Mouse (Mus musculus): ENCODE measurements around the gene Ubac2. TPM values are rescaled to one million over a fixed set of nuclear protein-coding genes. Genes with fewer than 3 reads are reported as not detected.

Ubac2 gene
- total RNA-seq, 1 experiment from 2014 or later, result 32.0 TPM

DNA sequence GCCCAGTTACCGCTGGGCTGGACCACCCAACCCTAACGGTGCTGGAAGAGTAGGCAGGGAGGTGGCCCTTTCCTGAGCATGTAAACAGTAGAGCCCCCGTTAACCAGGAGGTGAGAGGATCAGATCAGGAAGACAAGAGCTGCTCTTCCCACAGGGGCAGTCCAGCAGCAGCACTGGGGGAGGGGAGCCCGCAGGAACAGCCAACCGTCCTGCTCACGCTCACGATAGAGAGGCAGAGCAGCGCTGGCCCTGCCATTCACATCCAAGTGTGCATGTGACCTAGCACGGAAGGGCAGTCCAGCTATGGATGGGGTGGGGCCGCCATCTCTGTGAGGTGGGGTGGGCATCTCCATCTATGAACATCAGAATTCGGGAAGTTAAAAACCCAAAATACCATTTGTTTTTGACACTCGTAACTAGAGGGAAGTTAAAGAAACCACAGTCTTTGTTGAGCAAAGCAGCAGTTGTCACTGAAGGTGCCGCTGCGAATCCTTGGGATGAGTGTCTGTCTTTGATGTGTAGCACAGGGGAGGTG lies 135.1 kb downstream of the Ubac2 start:
- ATAC-seq (ENCODE audit: extremely low read depth, insufficient number of reproducible peaks, low FRiP score, poor library complexity, severe bottlenecking), result peak; percentile 62

DNA sequence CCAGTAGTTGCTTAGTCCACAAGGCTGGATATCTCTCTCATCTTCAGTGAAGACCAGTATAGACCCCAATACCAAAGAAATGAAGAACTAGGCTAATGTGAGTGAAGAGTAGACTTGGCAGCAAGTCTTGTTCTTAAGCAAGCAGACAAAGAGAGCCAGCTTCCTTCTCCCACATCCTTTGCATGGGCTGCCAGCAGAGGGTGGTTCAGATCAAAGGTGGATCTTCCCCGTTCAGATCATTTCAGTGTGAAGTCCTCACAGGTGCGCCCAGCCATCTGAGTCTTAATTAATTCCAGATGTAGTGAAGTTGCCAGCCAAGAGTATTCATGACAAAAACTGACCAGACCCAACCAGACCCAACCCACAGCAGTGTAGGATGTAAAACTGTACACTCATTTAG lies 139.5 kb downstream of the Ubac2 start:
- no peak for ATAC-seq (ENCODE audit: extremely low read depth, insufficient number of reproducible peaks, low FRiP score, poor library complexity, severe bottlenecking)

DNA sequence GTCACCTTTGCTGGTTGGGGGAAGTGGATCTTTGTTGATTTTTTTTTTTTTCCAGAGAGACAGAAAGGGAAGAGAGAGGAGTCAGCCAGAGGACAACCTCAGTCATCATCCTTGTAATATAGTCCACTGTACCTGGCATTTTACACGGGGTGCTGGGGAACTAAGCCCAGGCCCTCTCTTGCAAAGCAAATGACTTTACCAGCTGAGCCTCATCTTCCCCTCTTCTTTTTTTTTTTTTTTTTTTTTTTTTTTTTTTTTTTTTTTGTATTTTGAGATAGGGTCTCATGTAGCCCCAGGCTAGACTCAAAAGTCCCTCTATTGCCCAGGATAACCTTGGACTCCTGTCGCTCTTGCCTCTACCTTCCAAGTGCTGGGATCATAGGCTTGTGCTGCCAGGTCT lies 141.0 kb downstream of the Ubac2 start:
- no peak for ATAC-seq (ENCODE audit: extremely low read depth, insufficient number of reproducible peaks, low FRiP score, poor library complexity, severe bottlenecking)

DNA sequence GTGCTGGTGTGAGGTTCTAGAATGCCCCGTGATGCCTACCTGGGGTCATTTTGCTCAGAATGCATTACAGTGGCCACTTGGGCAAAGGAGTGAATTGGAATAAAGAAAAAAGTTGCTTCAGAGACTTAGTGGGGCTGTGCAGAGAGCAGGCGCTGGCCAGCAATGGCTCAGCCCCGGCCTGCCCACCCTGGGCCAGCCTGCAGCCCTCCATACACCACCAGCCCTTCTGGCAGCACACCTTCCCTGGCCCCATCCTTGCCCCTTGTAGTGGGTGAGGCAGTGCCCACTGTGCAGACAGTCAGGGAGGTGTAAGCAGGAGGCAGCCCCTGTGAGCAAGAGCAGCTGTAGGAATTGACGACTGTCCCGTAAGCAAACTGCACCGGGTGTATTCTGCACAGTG lies 142.1 kb downstream of the Ubac2 start:
- ATAC-seq (ENCODE audit: extremely low read depth, insufficient number of reproducible peaks, low FRiP score, poor library complexity, severe bottlenecking), result no peak

DNA sequence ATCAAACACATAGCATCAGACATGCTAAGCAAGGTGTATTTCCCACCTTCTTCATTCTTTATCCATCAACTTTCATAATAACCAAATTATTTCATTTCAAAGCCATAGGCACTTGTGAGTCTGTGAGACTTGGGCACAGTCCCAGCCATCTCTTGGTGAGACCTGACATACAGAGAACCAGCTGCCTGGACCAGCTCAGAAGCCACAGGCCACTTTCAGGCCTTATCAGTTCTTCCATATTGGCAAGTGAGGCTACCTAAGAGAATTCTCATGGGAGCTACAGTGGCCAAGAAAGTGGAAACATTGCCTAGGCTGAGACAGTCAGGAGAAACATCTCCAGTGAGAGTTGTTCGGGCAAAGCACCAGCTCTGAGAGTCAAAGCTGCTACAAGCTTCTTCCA lies 144.6 kb downstream of the Ubac2 start:
- no peak for ATAC-seq (ENCODE audit: extremely low read depth, insufficient number of reproducible peaks, low FRiP score, poor library complexity, severe bottlenecking)

DNA sequence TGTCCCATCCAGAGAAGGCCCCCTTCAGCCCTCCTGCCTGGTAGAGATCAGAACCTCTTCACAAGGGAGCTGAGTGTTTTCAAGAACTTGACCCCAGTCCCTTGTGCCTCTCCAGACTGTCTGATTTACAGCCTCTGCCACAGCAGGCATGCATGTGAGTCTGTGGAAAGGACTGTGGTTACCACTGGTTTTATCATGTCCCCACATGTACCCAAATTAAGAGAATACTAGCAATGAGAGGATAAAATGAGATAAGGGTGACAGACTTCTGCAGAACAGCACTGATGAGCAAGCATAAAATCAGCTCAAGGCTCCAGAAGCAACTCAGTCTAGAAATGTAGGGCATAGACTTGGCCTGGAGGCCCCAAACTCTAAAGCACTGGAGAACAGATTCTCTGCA lies 145.5 kb downstream of the Ubac2 start:
- no peak for ATAC-seq (ENCODE audit: extremely low read depth, insufficient number of reproducible peaks, low FRiP score, poor library complexity, severe bottlenecking)

DNA sequence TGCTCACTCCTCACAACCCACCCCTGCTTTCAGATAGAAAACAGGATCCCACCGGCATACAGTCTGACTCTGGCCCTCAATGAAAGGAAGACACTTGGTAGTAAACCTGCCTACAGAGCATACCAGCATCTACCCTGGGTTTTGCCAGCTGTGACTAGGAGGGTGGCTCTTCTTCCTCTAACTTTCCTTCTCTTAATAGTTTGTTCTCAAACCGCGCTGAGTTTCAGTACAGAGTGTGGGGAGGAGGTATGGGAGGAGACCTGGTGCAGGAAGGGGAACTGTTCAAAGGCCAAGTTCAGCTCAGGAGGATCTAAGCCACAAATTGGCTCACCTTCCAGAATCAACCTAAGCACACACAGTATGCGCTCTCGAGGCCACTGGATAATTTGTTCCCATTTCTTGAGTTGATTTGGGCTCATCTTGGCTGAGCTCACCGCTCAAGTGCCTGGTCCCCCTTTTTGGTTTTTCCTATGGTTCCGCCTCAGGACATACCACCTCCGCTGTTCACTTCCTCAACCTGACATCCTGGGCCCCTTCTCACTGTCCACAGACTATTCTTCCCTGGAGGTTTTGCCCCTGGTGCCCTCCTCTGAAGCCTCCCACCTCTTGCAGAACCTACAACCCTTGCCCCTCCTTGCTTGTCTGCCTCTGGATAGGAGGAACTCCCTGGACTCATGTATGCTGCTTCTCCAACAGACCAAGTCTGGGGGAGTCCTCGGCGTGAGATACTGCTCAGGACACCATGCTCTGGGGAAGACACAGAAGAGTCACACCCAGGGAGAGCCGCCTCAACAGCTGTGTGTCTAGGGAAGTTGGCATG lies 150.7 kb downstream of the Ubac2 start:
- peak; percentile 59 for ATAC-seq (ENCODE audit: extremely low read depth, insufficient number of reproducible peaks, low FRiP score, poor library complexity, severe bottlenecking)

DNA sequence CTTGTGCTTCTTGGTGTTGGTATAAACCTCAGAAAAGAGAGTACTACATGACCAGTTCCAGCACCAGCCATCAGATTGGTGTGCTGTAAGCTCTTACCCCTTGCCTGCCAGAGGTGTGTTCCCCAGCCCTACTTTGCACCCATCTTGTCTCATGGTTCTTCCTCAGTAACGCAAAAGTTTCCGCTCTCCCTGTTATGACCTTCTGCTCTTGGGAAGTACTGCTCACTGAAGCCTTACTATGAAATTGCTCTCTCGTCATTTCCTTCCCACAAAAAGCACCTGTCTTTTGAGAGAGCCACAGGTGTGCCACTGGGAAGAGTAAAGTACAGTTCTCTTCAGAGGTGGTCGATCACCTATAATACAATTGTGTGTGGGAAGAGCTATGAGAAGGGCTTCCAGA lies 151.4 kb downstream of the Ubac2 start:
- no peak for ATAC-seq (ENCODE audit: extremely low read depth, insufficient number of reproducible peaks, low FRiP score, poor library complexity, severe bottlenecking)

DNA sequence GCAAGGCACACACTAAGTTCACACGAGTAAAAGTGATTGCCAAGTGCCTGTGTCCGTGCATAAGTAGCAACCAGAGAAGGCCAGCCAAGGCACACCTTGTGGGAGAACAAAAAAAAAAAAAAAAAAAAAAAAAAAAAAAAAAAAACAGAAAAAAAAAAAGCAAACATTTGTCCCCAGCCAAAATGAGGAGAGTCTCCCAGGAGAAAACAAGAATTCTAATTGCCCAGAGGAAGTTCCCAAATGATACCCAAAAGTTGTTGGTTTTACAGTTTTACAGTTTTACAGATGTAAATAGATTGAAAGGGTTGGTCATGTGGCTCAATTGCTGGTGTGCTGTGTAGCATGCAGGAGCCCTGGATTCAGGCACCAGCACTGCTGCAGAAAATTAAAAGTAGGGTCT lies 153.6 kb downstream of the Ubac2 start:
- no peak for ATAC-seq (ENCODE audit: extremely low read depth, insufficient number of reproducible peaks, low FRiP score, poor library complexity, severe bottlenecking)

DNA sequence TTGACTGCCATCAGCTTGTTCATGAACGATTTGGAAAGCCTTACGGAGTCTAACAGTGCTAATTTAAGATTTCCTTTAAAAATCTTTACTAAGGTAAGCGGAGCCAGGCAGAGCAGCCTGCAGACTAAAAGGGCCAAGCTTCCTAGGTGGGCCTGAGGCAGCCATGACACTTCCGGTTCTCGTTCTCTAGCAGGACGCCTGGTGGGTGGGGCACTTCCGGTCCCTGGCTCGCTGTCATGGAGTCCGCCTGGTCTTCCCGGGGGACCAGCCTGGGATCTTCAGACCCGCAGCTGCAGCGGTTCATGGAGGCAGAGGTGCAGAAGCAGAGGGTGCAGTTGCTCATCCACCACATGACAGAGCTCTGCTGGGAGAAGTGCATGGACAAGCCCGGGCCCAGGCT lies 156.0 kb downstream of the Ubac2 start, which contains the start of gene Timm8a2:
TSS of gene Timm8a2 (plus strand) at position 224 of the 400 bp plus-strand sequence.
- ATAC-seq (ENCODE audit: extremely low read depth, insufficient number of reproducible peaks, low FRiP score, poor library complexity, severe bottlenecking), result no peak

DNA sequence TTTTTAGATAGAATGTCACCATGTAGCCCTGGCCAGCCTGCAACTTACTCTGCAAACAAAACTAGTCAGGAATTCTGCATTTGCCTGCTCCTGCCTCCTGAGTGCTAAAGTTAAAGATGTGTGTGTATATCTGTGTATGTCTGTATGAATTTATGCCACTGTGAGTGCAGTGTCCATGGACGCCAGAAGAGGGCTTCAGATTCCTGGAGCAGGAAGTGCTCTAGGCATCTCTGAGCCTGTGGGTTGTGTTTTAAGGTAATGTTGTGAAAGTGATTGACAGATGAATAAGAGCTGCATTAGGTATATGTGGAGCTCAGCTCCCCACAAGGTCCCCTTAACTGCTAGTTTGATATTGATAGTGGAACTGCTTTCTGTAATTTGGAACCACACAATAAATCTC lies 156.8 kb downstream of the Ubac2 start:
- ATAC-seq (ENCODE audit: extremely low read depth, insufficient number of reproducible peaks, low FRiP score, poor library complexity, severe bottlenecking), result no peak

DNA sequence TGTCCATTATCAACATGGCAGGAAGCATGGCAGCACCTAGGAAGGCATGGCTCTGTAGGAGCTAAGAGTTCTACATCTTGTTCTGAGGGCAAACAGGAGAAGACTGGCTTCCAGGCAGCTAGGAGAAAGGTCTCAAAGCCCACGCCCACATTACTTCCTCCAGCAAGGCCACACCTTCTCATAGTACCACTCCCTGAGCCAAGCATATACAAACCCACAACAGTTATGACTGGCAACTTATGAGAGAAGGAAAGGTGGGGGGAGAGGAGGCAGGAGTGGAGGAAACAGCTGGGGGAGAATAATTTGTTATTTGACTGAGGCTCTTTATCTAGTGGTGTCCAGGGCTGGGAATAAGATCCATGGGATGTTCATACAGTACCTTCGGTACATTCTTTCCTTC lies 157.4 kb downstream of the Ubac2 start:
- peak; percentile 72; the same call in 1 of the 2 replicates for ATAC-seq (ENCODE audit: extremely low read depth, insufficient number of reproducible peaks, low FRiP score, poor library complexity, severe bottlenecking)

DNA sequence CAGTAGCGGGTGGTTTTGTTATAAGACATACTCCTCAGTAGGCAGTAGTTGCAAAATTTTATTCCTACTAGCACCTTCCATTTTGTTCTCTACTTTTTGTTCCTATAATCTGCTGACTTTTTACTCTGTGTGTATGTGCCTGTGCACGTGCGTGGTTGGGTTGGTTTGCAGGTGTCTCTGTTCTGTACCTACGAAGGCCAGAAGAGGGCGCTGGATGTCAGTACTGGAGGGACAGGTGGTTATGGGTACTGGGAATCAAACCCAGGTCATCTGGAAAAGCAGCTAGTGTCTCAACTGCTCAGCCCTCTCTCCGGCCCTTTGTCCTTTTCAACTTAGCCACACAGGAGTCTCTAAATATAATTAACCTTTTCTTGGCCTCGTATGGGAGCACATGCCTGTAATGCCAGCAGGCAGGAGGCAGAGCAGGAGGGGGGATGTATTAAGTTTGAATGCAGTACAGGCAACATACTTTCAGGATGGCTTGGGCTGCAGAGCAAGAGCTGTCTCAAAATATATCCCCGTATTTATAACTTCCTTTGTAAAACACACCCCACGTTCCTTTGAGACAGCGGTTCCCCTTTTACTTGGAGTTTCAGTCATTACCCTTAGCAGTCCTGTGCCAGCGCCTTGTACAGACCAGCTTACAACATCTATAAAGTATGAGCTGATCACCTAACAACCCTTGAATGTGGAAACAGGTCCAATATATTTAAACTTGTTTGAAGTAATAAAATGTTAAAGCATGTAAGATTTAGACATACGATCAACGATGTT lies 160.6 kb downstream of the Ubac2 start:
- ATAC-seq (ENCODE audit: extremely low read depth, insufficient number of reproducible peaks, low FRiP score, poor library complexity, severe bottlenecking), result no peak

DNA sequence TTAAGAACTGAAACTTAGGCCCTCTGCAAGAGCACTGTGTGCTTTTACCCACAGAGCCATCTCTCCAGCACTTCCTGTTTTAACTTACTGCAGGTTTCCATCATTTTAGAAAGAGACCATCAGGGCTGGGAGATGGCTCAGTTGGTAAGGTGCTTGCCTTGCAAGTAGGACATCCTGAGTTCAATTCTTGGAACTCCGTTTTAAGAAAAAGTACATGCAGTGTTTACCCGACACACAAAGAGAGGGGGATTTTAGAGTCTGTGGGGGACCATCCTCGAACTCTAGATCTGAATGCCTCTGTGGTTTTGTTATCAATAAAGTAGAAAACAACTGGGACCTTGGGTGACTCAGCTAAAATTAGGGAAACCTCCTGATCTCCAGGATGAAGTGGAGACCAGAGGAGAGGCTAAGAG lies 163.0 kb downstream of the Ubac2 start:
- ATAC-seq (ENCODE audit: extremely low read depth, insufficient number of reproducible peaks, low FRiP score, poor library complexity, severe bottlenecking), result no peak

DNA sequence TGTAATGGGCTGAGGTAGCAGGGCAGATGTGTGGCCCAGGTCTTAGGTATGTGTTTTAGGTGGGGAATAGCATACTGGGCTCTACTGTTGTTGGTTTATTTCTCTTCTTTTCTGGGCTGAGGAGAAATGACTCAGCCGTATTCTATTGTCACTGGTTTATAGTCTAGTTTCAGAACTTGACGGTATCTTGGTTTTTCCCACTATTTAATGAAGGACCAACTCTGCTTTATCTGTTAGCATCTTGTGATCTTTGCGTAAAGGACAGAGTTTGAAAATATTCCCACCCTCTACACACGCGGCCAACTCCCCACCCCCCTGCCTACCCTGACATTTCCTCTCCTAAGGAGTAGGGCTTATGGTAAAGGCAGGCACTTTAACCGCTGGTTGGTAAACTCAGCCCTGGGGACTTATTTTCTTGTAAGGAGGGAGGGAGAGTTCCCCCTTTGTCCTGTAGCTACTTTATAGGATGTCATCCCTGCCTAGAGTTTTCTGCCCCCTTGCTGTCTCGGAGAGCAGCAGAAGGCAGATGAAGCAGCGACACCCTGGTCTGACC lies 163.8 kb downstream of the Ubac2 start:
- no peak for ATAC-seq (ENCODE audit: extremely low read depth, insufficient number of reproducible peaks, low FRiP score, poor library complexity, severe bottlenecking)

DNA sequence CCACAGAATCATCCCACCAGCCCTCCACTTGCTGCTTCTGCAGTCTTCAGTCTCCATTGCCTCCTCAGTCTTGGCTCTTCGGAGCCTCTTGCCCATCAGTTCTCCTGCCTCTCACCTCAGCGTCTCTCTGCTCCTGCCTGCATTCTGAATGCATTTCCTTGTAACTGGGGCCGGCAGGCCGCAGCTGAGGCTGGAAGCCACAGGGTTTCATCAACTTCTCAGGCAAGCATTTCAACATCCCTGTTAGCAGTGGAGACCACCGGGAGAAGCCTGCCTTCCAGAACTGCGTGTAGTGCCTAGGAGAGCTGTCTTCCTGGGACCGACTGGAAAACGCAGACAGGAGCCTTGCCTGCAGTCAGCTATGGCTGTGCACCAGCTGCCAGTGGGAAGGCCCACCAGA lies 169.4 kb downstream of the Ubac2 start:
- no peak for ATAC-seq (ENCODE audit: extremely low read depth, insufficient number of reproducible peaks, low FRiP score, poor library complexity, severe bottlenecking)

DNA sequence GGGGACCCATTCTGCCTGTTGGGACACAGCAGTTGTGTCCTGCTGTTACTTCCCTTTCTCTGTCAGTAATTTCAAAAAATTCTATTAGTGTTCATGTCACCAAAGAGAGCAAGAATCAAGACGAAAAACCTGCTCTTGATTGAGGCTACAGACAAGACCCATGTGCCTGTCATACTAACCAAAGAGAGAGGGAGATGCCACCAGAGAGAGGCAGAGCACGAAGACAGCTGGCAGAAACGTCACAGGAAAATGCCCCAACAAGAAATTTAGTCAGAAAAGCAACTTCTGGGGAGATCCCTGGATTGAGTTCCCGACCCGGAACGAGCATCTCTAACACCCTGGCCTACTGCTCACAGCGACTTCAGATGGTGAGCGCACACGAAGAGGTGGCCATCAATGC lies 170.4 kb downstream of the Ubac2 start:
- ATAC-seq (ENCODE audit: extremely low read depth, insufficient number of reproducible peaks, low FRiP score, poor library complexity, severe bottlenecking), result no peak

DNA sequence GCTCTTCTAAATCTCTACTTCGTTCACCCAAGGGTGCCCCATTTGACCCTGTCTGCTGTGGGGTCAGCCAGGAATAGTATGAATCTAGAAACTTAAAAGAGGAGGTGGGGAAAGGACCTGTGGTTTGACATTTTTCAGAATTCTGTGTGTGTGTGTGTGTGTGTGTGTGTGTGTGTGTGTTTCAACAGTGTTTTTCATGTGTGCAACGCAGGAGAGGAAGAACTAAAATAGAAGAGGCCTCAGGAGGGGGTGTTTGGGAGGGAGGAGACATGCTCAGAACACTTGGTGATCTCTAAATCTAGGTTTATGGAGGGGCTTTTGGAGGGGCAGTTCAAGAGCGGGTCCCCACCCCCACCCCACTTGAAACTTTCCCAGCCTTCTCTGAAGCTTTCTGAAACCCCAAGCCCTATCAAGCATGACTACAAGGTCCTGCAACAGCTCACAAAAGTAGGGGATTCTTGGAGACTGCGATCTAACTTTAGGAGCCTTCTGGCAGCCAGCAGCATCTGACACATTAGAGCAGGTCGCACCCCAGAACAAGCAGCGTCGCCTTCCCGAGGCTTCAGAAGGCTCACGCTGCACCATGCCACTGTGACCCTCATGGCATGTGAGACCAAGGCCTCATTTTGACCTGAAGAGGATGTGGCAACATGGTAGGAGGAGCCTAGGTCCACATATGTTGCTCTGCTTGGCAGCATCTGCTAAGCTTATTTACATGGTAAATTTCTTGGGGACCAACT lies 174.6 kb downstream of the Ubac2 start:
- ATAC-seq (ENCODE audit: extremely low read depth, insufficient number of reproducible peaks, low FRiP score, poor library complexity, severe bottlenecking), result peak; percentile 73

DNA sequence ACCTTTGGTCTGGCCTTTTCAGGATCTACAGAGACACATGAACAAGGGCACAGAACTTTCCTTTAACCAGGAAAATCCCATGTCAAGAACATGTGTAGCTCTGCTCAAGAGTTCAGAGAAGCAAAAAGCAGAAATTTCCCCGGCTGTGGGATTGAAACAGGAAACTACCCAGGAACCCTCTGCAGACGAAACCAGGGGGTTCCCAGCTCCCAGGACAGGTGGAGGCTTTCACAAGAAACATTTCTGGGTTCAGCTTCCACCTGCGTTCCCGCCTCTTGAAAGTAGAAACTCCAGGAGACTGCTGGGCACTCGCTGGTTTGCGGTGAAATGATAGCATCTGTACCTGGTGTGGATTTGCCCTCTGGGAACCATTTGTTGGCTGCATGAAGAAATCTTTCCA lies 178.5 kb downstream of the Ubac2 start:
- no peak for ATAC-seq (ENCODE audit: extremely low read depth, insufficient number of reproducible peaks, low FRiP score, poor library complexity, severe bottlenecking)
